Mouse (Mus musculus) MEL (cell line): ENCODE measurements around the gene Ap1b1. TPM values are rescaled to one million over a fixed set of nuclear protein-coding genes. Genes with fewer than 3 reads are reported as not detected.

ENCODE experiments used
- DNase-seq: peaks from one replicate; pipeline ENCODE4 v3.0.0; 2011; ENCODE audit warnings: low read depth, low spot score
- H3K27ac ChIP-seq: 2 replicates; pipeline ENCODE4 v1.5.1; 2012; ENCODE audit warnings: low read depth, mild to moderate bottlenecking, control low read depth, low read length, moderate library complexity; ENCODE audit not compliant: control insufficient read depth
- H3K27me3 ChIP-seq, 2 experiments: fragments of 150-350 bp in 1 of 2; sonication (generic) in 1 of 2; 2 replicates each; pipeline ENCODE4 v1.6.1; 2012; ENCODE audit warnings: low read length in 2 of 2, mild to moderate bottlenecking in 2 of 2, improper control_type of control experiment in 1 of 2, moderate library complexity in 1 of 2; ENCODE audit not compliant: insufficient read depth in 2 of 2, control insufficient read depth in 1 of 2
- H3K36me3 ChIP-seq, 2 experiments: 2 replicates each; pipeline ENCODE4 v1.6.1; 2012 to 2014; ENCODE audit warnings: low read length in 2 of 2, improper control_type of control experiment in 1 of 2, inconsistent platforms in 1 of 2, mild to moderate bottlenecking in 1 of 2; ENCODE audit not compliant: insufficient read depth in 2 of 2, control insufficient read depth in 1 of 2
- H3K4me1 ChIP-seq, 2 experiments: fragments of 150-350 bp in 1 of 2; sonication (generic) in 1 of 2; 2 replicates each; pipeline ENCODE4 v1.6.1; 2012; ENCODE audit warnings: low read length in 2 of 2, improper control_type of control experiment in 1 of 2, mild to moderate bottlenecking in 1 of 2; ENCODE audit not compliant: insufficient read depth in 2 of 2, control insufficient read depth in 1 of 2
- H3K4me3 ChIP-seq, 2 experiments: fragments of 150-350 bp in 1 of 2; sonication (generic) in 1 of 2; 2 replicates each; pipeline ENCODE4 v1.5.1; 2012; ENCODE audit warnings: low read depth in 2 of 2, low read length in 2 of 2, mild to moderate bottlenecking in 2 of 2, moderate library complexity in 2 of 2, control low read depth in 1 of 2, improper control_type of control experiment in 1 of 2; ENCODE audit not compliant: control insufficient read depth in 1 of 2, insufficient read depth in 1 of 2
- H3K79me2 ChIP-seq: 2 replicates; pipeline ENCODE4 v1.6.1; 2012; ENCODE audit warnings: mild to moderate bottlenecking, low read length, moderate library complexity; ENCODE audit not compliant: control insufficient read depth, poor library complexity, insufficient read depth
- H3K9ac ChIP-seq: 2 replicates; pipeline ENCODE4 v1.6.1; 2012; ENCODE audit warnings: low read depth, mild to moderate bottlenecking, control low read depth, low read length, moderate library complexity; ENCODE audit not compliant: control insufficient read depth, poor library complexity, severe bottlenecking
- H3K9me3 ChIP-seq: fragments of 150-350 bp; sonication (generic); replicated peaks from 2 replicates; pipeline ENCODE4 v1.6.1; 2012; ENCODE audit warnings: mild to moderate bottlenecking, low read length, improper control_type of control experiment, moderate library complexity; ENCODE audit not compliant: insufficient read depth
- BHLHE40 ChIP-seq: IDR thresholded peaks from 2 replicates; pipeline ENCODE4 v1.6.1; 2012; ENCODE audit warnings: low read depth, mild to moderate bottlenecking, inconsistent platforms, low read length, improper control_type of control experiment, borderline replicate concordance
- CHD2 ChIP-seq: IDR thresholded peaks from 2 replicates; pipeline ENCODE4 v1.6.1; 2011; ENCODE audit warnings: low read length, improper control_type of control experiment
- CTCF ChIP-seq, 3 experiments: IDR thresholded peaks in 2 of 3; conservative IDR thresholded peaks in 1 of 3; 2 replicates each; pipeline ENCODE4 v1.5.1; 2011 to 2012; ENCODE audit warnings: low read length in 3 of 3, low read depth in 2 of 3, mild to moderate bottlenecking in 2 of 3, improper control_type of control experiment in 1 of 3, inconsistent platforms in 1 of 3, mixed read lengths in 1 of 3, moderate library complexity in 1 of 3; ENCODE audit not compliant: control insufficient read depth in 1 of 3, insufficient read depth in 1 of 3, poor library complexity in 1 of 3, severe bottlenecking in 1 of 3
- E2F4 ChIP-seq: IDR thresholded peaks from 2 replicates; pipeline ENCODE4 v1.6.1; 2011; ENCODE audit warnings: low read depth, low read length, improper control_type of control experiment, borderline replicate concordance
- ELF1 ChIP-seq: IDR thresholded peaks from 2 replicates; pipeline ENCODE4 v1.6.1; 2014; ENCODE audit warnings: low read depth, mild to moderate bottlenecking, inconsistent platforms, low read length, improper control_type of control experiment, moderate library complexity
- EP300 ChIP-seq, 2 experiments: IDR thresholded peaks; 2 replicates each; pipeline ENCODE4 v1.6.1; 2011; ENCODE audit warnings: improper control_type of control experiment in 2 of 2, low read length in 2 of 2, low read depth in 1 of 2, mild to moderate bottlenecking in 1 of 2
- ETS1 ChIP-seq: IDR thresholded peaks from 2 replicates; pipeline ENCODE4 v1.6.1; 2012; ENCODE audit warnings: low read depth, mild to moderate bottlenecking, inconsistent platforms, low read length, improper control_type of control experiment, moderate library complexity
- GABPA ChIP-seq: IDR thresholded peaks from 2 replicates; pipeline ENCODE4 v1.6.1; 2012; ENCODE audit warnings: low read depth, mild to moderate bottlenecking, inconsistent platforms, low read length, improper control_type of control experiment, moderate library complexity
- GATA1 ChIP-seq: IDR thresholded peaks from 2 replicates; pipeline ENCODE4 v1.6.1; 2011; ENCODE audit warnings: low read depth, low read length, improper control_type of control experiment
- MAFK ChIP-seq: IDR thresholded peaks from 2 replicates; pipeline ENCODE4 v1.6.1; 2011; ENCODE audit warnings: low read depth, mild to moderate bottlenecking, low read length, improper control_type of control experiment, borderline replicate concordance
- MAZ ChIP-seq: IDR thresholded peaks from 2 replicates; pipeline ENCODE4 v1.6.1; 2012; ENCODE audit warnings: low read depth, mild to moderate bottlenecking, inconsistent platforms, low read length, improper control_type of control experiment
- MXI1 ChIP-seq: IDR thresholded peaks from 2 replicates; pipeline ENCODE4 v1.6.1; 2011; ENCODE audit warnings: mild to moderate bottlenecking, low read depth, low read length, improper control_type of control experiment
- MYC ChIP-seq: IDR thresholded peaks from 2 replicates; pipeline ENCODE4 v1.6.1; 2011; ENCODE audit warnings: low read depth, mild to moderate bottlenecking, low read length, improper control_type of control experiment, moderate library complexity
- NELFE ChIP-seq: IDR thresholded peaks from 2 replicates; pipeline ENCODE4 v1.6.1; 2011; ENCODE audit warnings: low read depth, low read length, improper control_type of control experiment
- POLR2A ChIP-seq, 2 experiments: IDR thresholded peaks; 2 replicates each; pipeline ENCODE4 v1.6.1; 2011 to 2012; ENCODE audit warnings: low read length in 2 of 2, mild to moderate bottlenecking in 2 of 2, control low read depth in 1 of 2, improper control_type of control experiment in 1 of 2, low read depth in 1 of 2, moderate library complexity in 1 of 2; ENCODE audit not compliant: control insufficient read depth in 1 of 2, insufficient read depth in 1 of 2, poor library complexity in 1 of 2
- RAD21 ChIP-seq: IDR thresholded peaks from 2 replicates; pipeline ENCODE4 v1.6.1; 2011; ENCODE audit warnings: mild to moderate bottlenecking, low read depth, low read length, improper control_type of control experiment
- SIN3A ChIP-seq: IDR thresholded peaks from 2 replicates; pipeline ENCODE4 v1.6.1; 2012; ENCODE audit warnings: low read length, improper control_type of control experiment, inconsistent platforms
- SMC3 ChIP-seq: IDR thresholded peaks from 2 replicates; pipeline ENCODE4 v1.6.1; 2011; ENCODE audit warnings: low read depth, low read length, improper control_type of control experiment
- TBP ChIP-seq: IDR thresholded peaks from 2 replicates; pipeline ENCODE4 v1.8.0; 2011; ENCODE audit warnings: low read depth, low read length, improper control_type of control experiment
- UBTF ChIP-seq: IDR thresholded peaks from 2 replicates; pipeline ENCODE4 v1.6.1; 2012; ENCODE audit warnings: low read depth, mild to moderate bottlenecking, inconsistent platforms, low read length, improper control_type of control experiment, moderate library complexity, borderline replicate concordance; ENCODE audit not compliant: insufficient read depth
- USF1 ChIP-seq: IDR thresholded peaks from 2 replicates; pipeline ENCODE4 v1.6.1; 2014; ENCODE audit warnings: low read depth, mild to moderate bottlenecking, inconsistent platforms, low read length, improper control_type of control experiment, moderate library complexity
- USF2 ChIP-seq, 2 experiments: IDR thresholded peaks; 2 replicates each; pipeline ENCODE4 v1.6.1; 2011 to 2012; ENCODE audit warnings: improper control_type of control experiment in 2 of 2, low read length in 2 of 2, borderline replicate concordance in 1 of 2, inconsistent platforms in 1 of 2, low read depth in 1 of 2, mild to moderate bottlenecking in 1 of 2; ENCODE audit not compliant: insufficient read depth in 1 of 2
- ZKSCAN1 ChIP-seq: IDR thresholded peaks from 2 replicates; pipeline ENCODE4 v1.6.1; 2012; ENCODE audit warnings: low read depth, mild to moderate bottlenecking, inconsistent platforms, low read length, improper control_type of control experiment, moderate library complexity
- ZMIZ1 ChIP-seq: IDR thresholded peaks from 2 replicates; pipeline ENCODE4 v1.6.1; 2012; ENCODE audit warnings: low read depth, mild to moderate bottlenecking, inconsistent platforms, low read length, improper control_type of control experiment, moderate library complexity
- polyA plus RNA-seq, 2 experiments: library from polyadenylated mRNA; stranded (reverse) in 1 of 2; unstranded in 1 of 2; fragments of >175 nt in 1 of 2; fragments of >200 nt in 1 of 2; gene quantifications; 2 replicates each; pipeline versions ENCODE4 v1.2.1 to v1.2.4; 2012; ENCODE audit warnings: low replicate concordance in 2 of 2, low read depth in 1 of 2; ENCODE audit not compliant: insufficient read length in 2 of 2, insufficient read depth in 1 of 2, missing spikeins in 1 of 2
- total RNA-seq: library from RNA; depleted of rRNA; stranded (reverse); fragments of 300-350 nt; gene quantifications from 2 replicates; pipeline ENCODE4 v1.2.3, GENCODE M21; 2012

Gene Ap1b1
- total and polyA plus RNA-seq, 3 experiments: 60.1 to 79.3 TPM; not detected in 1

DNA sequence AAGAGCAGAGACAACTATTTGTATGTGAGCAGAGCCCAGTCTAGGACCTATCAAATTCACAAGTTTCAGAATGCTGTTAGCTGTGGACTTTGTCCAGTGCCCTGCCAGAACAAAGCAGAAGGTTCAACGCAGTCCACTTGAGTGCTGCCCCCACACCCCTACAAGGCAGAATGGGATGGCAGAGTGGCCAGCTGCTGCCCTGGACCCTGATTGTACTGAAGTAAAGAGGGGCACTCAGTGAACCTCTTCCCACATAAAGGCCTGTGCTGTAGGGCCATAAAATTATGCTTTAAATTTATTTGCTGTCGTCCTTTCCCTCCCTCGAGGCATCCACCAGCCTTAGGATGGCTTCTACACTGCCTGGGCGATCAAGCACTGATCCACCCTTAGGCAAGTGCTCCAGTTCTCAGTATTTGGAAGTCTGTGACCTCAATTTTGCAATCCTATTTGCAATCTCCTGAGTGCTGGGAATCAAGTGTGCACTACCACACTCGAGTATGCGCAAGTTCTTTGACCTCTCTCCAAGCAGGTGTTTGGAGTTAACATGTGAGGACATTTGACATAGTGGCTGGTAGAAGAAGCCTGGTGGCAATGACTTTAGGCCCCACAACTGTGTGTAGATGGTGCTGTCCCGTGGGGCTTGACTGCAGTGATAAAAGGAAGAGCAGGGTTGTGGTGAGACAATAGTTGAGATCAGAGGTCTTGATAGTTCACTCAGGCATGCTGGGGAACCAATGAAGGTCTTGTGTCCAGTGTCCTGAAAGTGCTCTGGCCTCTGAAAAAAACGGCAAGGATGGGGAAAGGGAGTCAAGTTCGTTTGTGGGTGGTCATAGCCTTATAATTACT, 81.7 kb downstream of the Ap1b1 start (continued):
- TF ChIP-seq TBP (no peak), USF2 (IDR thresholded peaks at IDR 0.05; ENCODE audit: borderline replicate concordance in 1 of 2, insufficient read depth in 1 of 2, low read depth in 1 of 2, low read length in 2 of 2) (no peak), GABPA (no peak), SMC3 (0 out of 2 replicates have a peak, but pooled peaks have one; percentile 1), ELF1 (no peak), ZMIZ1 (peak; percentile 58; the same call in 1 of the 2 replicates), EP300 (IDR thresholded peaks at IDR 0.05; ENCODE audit: low read depth in 1 of 2, low read length in 2 of 2) (peak in 1 of 2 experiments; percentile 44; a peak in 2 of 4 replicates), ZKSCAN1 (no peak), NELFE (no peak), USF1 (no peak), BHLHE40 (no peak), E2F4 (no peak), CTCF (IDR thresholded peaks at IDR 0.05 in 2 of 3, conservative IDR thresholded peaks at IDR 0.05 in 1 of 3; ENCODE audit: control insufficient read depth in 1 of 3, insufficient read depth in 1 of 3, low read depth in 2 of 3, low read length in 3 of 3, poor library complexity in 1 of 3, severe bottlenecking in 1 of 3) (no peak), SIN3A (no peak; the same call in 1 of the 2 replicates), RAD21 (no peak), MAZ (no peak), MXI1 (no peak), ETS1 (no peak), UBTF (no peak), CHD2 (no peak)

DNA sequence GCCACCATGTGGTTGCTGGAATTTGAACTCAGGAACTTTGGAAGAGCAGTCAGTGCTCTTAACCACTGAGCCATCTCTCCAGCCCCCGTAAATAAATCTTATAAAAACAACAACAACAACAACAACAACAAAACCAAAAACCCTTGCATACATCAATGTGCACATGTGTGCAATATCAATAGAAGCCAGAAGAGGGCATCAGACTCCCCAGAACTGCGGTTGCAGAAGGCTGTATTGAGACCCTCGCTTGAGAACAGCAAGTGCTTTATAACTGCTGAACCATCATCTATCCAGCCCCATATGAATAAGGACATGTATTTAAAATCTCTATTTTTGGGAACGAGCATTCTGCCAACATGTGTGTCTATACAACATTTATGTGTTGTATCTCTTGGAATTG, 88.3 kb downstream of the Ap1b1 start:
- peaks cover 5 to 63% of the 10 kb centered on the region in 2 experiments for H3K36me3 ChIP-seq
- 0 out of 2 replicates have a peak, but pooled peaks have one; percentile 31 for TF ChIP-seq MYC
- no peak; the same call in 1 of the 2 replicates for TF ChIP-seq RAD21
- no peak for TF ChIP-seq MAFK
- no peak for TF ChIP-seq UBTF
- peak in 1 of 2 experiments; percentile 19; a peak in 1 of 4 replicates for TF ChIP-seq POLR2A (IDR thresholded peaks at IDR 0.05; ENCODE audit: control insufficient read depth in 1 of 2, insufficient read depth in 1 of 2, low read depth in 1 of 2, low read length in 2 of 2, poor library complexity in 1 of 2)
- no peak for TF ChIP-seq MAZ
- no peak for TF ChIP-seq GATA1
- peak; percentile 48 to 59 (median 54) for TF ChIP-seq CTCF (IDR thresholded peaks at IDR 0.05 in 2 of 3, conservative IDR thresholded peaks at IDR 0.05 in 1 of 3; ENCODE audit: control insufficient read depth in 1 of 3, insufficient read depth in 1 of 3, low read depth in 2 of 3, low read length in 3 of 3, poor library complexity in 1 of 3, severe bottlenecking in 1 of 3)
- H3K4me3 ChIP-seq: no peak overlapping the region
- no peaks in the 10 kb centered on the region for H3K9me3 ChIP-seq
- no peak overlapping the region for H3K9ac ChIP-seq
- peak; percentile 69 for DNase-seq
- H3K27ac ChIP-seq: no peak overlapping the region
- no peaks in the 10 kb centered on the region for H3K4me1 ChIP-seq
- peaks cover 5% of the 10 kb centered on the region for H3K79me2 ChIP-seq
- no peaks in the 10 kb centered on the region for H3K27me3 ChIP-seq
